Mouse (Mus musculus) MEL (cell line): ENCODE data around the gene Runx1. TPM values are rescaled to one million over a fixed set of nuclear protein-coding genes. Genes with fewer than 3 reads are reported as not detected.

Experiments
- DNase-seq: peaks from one replicate; pipeline ENCODE4 v3.0.0; 2011; ENCODE audit warnings: low read depth, low spot score
- H3K27ac ChIP-seq: 2 replicates; pipeline ENCODE4 v1.5.1; 2012; ENCODE audit warnings: low read depth, mild to moderate bottlenecking, control low read depth, low read length, moderate library complexity; ENCODE audit not compliant: control insufficient read depth
- H3K27me3 ChIP-seq, 2 experiments: fragments of 150-350 bp in 1 of 2; sonication (generic) in 1 of 2; 2 replicates each; pipeline ENCODE4 v1.6.1; 2012; ENCODE audit warnings: low read length in 2 of 2, mild to moderate bottlenecking in 2 of 2, improper control_type of control experiment in 1 of 2, moderate library complexity in 1 of 2; ENCODE audit not compliant: insufficient read depth in 2 of 2, control insufficient read depth in 1 of 2
- H3K36me3 ChIP-seq, 2 experiments: 2 replicates each; pipeline ENCODE4 v1.6.1; 2012 to 2014; ENCODE audit warnings: low read length in 2 of 2, improper control_type of control experiment in 1 of 2, inconsistent platforms in 1 of 2, mild to moderate bottlenecking in 1 of 2; ENCODE audit not compliant: insufficient read depth in 2 of 2, control insufficient read depth in 1 of 2
- H3K4me1 ChIP-seq, 2 experiments: fragments of 150-350 bp in 1 of 2; sonication (generic) in 1 of 2; 2 replicates each; pipeline ENCODE4 v1.6.1; 2012; ENCODE audit warnings: low read length in 2 of 2, improper control_type of control experiment in 1 of 2, mild to moderate bottlenecking in 1 of 2; ENCODE audit not compliant: insufficient read depth in 2 of 2, control insufficient read depth in 1 of 2
- H3K4me3 ChIP-seq, 2 experiments: fragments of 150-350 bp in 1 of 2; sonication (generic) in 1 of 2; 2 replicates each; pipeline ENCODE4 v1.5.1; 2012; ENCODE audit warnings: low read depth in 2 of 2, low read length in 2 of 2, mild to moderate bottlenecking in 2 of 2, moderate library complexity in 2 of 2, control low read depth in 1 of 2, improper control_type of control experiment in 1 of 2; ENCODE audit not compliant: control insufficient read depth in 1 of 2, insufficient read depth in 1 of 2
- H3K79me2 ChIP-seq: 2 replicates; pipeline ENCODE4 v1.6.1; 2012; ENCODE audit warnings: mild to moderate bottlenecking, low read length, moderate library complexity; ENCODE audit not compliant: control insufficient read depth, poor library complexity, insufficient read depth
- H3K9ac ChIP-seq: 2 replicates; pipeline ENCODE4 v1.6.1; 2012; ENCODE audit warnings: low read depth, mild to moderate bottlenecking, control low read depth, low read length, moderate library complexity; ENCODE audit not compliant: control insufficient read depth, poor library complexity, severe bottlenecking
- H3K9me3 ChIP-seq: fragments of 150-350 bp; sonication (generic); replicated peaks from 2 replicates; pipeline ENCODE4 v1.6.1; 2012; ENCODE audit warnings: mild to moderate bottlenecking, low read length, improper control_type of control experiment, moderate library complexity; ENCODE audit not compliant: insufficient read depth
- BHLHE40 ChIP-seq: IDR thresholded peaks from 2 replicates; pipeline ENCODE4 v1.6.1; 2012; ENCODE audit warnings: low read depth, mild to moderate bottlenecking, inconsistent platforms, low read length, improper control_type of control experiment, borderline replicate concordance
- CHD1 ChIP-seq: IDR thresholded peaks from 2 replicates; pipeline ENCODE4 v1.6.1; 2012; ENCODE audit warnings: low read depth, mild to moderate bottlenecking, inconsistent platforms, low read length, improper control_type of control experiment
- ELF1 ChIP-seq: IDR thresholded peaks from 2 replicates; pipeline ENCODE4 v1.6.1; 2014; ENCODE audit warnings: low read depth, mild to moderate bottlenecking, inconsistent platforms, low read length, improper control_type of control experiment, moderate library complexity
- GABPA ChIP-seq: IDR thresholded peaks from 2 replicates; pipeline ENCODE4 v1.6.1; 2012; ENCODE audit warnings: low read depth, mild to moderate bottlenecking, inconsistent platforms, low read length, improper control_type of control experiment, moderate library complexity
- GATA1 ChIP-seq: IDR thresholded peaks from 2 replicates; pipeline ENCODE4 v1.6.1; 2011; ENCODE audit warnings: low read depth, low read length, improper control_type of control experiment
- HCFC1 ChIP-seq: IDR thresholded peaks from 2 replicates; pipeline ENCODE4 v1.6.1; 2012; ENCODE audit warnings: low read depth, mild to moderate bottlenecking, inconsistent platforms, low read length, improper control_type of control experiment, moderate library complexity
- JUND ChIP-seq: IDR thresholded peaks from 2 replicates; pipeline ENCODE4 v1.6.1; 2011; ENCODE audit warnings: low read depth, mild to moderate bottlenecking, improper control_type of control experiment, low read length
- KAT2A ChIP-seq: conservative IDR thresholded peaks from 2 replicates; pipeline ENCODE4 v1.6.1; 2012; ENCODE audit warnings: low read depth, low read length, improper control_type of control experiment, inconsistent platforms
- MAFK ChIP-seq: IDR thresholded peaks from 2 replicates; pipeline ENCODE4 v1.6.1; 2011; ENCODE audit warnings: low read depth, mild to moderate bottlenecking, low read length, improper control_type of control experiment, borderline replicate concordance
- MAX ChIP-seq: IDR thresholded peaks from 2 replicates; pipeline ENCODE4 v1.6.1; 2011; ENCODE audit warnings: low read length, improper control_type of control experiment
- MAZ ChIP-seq: IDR thresholded peaks from 2 replicates; pipeline ENCODE4 v1.6.1; 2012; ENCODE audit warnings: low read depth, mild to moderate bottlenecking, inconsistent platforms, low read length, improper control_type of control experiment
- MEF2A ChIP-seq: IDR thresholded peaks from 2 replicates; pipeline ENCODE4 v1.6.1; 2014; ENCODE audit warnings: low read depth, mild to moderate bottlenecking, inconsistent platforms, low read length, improper control_type of control experiment; ENCODE audit not compliant: poor library complexity, insufficient replicate concordance, severe bottlenecking; ENCODE audit errors: extremely low read depth
- MXI1 ChIP-seq: IDR thresholded peaks from 2 replicates; pipeline ENCODE4 v1.6.1; 2011; ENCODE audit warnings: mild to moderate bottlenecking, low read depth, low read length, improper control_type of control experiment
- MYB ChIP-seq: IDR thresholded peaks from 2 replicates; pipeline ENCODE4 v1.6.1; 2011; ENCODE audit warnings: mild to moderate bottlenecking, low read depth, low read length, improper control_type of control experiment
- NELFE ChIP-seq: IDR thresholded peaks from 2 replicates; pipeline ENCODE4 v1.6.1; 2011; ENCODE audit warnings: low read depth, low read length, improper control_type of control experiment
- NRF1 ChIP-seq: IDR thresholded peaks from 2 replicates; pipeline ENCODE4 v1.6.1; 2014; ENCODE audit warnings: low read depth, mild to moderate bottlenecking, inconsistent platforms, low read length, improper control_type of control experiment, moderate library complexity; ENCODE audit not compliant: poor library complexity, insufficient read depth, severe bottlenecking
- POLR2A ChIP-seq, 2 experiments: IDR thresholded peaks; 2 replicates each; pipeline ENCODE4 v1.6.1; 2011 to 2012; ENCODE audit warnings: low read length in 2 of 2, mild to moderate bottlenecking in 2 of 2, control low read depth in 1 of 2, improper control_type of control experiment in 1 of 2, low read depth in 1 of 2, moderate library complexity in 1 of 2; ENCODE audit not compliant: control insufficient read depth in 1 of 2, insufficient read depth in 1 of 2, poor library complexity in 1 of 2
- POLR2AphosphoS2 ChIP-seq: IDR thresholded peaks from 2 replicates; pipeline ENCODE4 v1.6.1; 2011; ENCODE audit warnings: low read length, improper control_type of control experiment
- POLR2AphosphoS5 ChIP-seq: IDR thresholded peaks from 2 replicates; pipeline ENCODE4 v1.6.1; 2012; ENCODE audit warnings: low read depth, borderline replicate concordance, mild to moderate bottlenecking, inconsistent platforms, low read length, moderate library complexity, mixed read lengths
- RAD21 ChIP-seq: IDR thresholded peaks from 2 replicates; pipeline ENCODE4 v1.6.1; 2011; ENCODE audit warnings: mild to moderate bottlenecking, low read depth, low read length, improper control_type of control experiment
- RCOR1 ChIP-seq: IDR thresholded peaks from 2 replicates; pipeline ENCODE4 v1.6.1; 2012; ENCODE audit warnings: low read depth, mild to moderate bottlenecking, inconsistent platforms, low read length, improper control_type of control experiment
- SMC3 ChIP-seq: IDR thresholded peaks from 2 replicates; pipeline ENCODE4 v1.6.1; 2011; ENCODE audit warnings: low read depth, low read length, improper control_type of control experiment
- TAL1 ChIP-seq: IDR thresholded peaks from 2 replicates; pipeline ENCODE4 v1.6.1; 2012; ENCODE audit warnings: mild to moderate bottlenecking, inconsistent platforms, low read length, moderate library complexity, mixed read lengths
- TBP ChIP-seq: IDR thresholded peaks from 2 replicates; pipeline ENCODE4 v1.8.0; 2011; ENCODE audit warnings: low read depth, low read length, improper control_type of control experiment
- TCF12 ChIP-seq: IDR thresholded peaks from 2 replicates; pipeline ENCODE4 v1.6.1; 2014; ENCODE audit warnings: low read depth, mild to moderate bottlenecking, inconsistent platforms, low read length, improper control_type of control experiment, moderate library complexity
- UBTF ChIP-seq: IDR thresholded peaks from 2 replicates; pipeline ENCODE4 v1.6.1; 2012; ENCODE audit warnings: low read depth, mild to moderate bottlenecking, inconsistent platforms, low read length, improper control_type of control experiment, moderate library complexity, borderline replicate concordance; ENCODE audit not compliant: insufficient read depth
- USF1 ChIP-seq: IDR thresholded peaks from 2 replicates; pipeline ENCODE4 v1.6.1; 2014; ENCODE audit warnings: low read depth, mild to moderate bottlenecking, inconsistent platforms, low read length, improper control_type of control experiment, moderate library complexity
- USF2 ChIP-seq, 2 experiments: IDR thresholded peaks; 2 replicates each; pipeline ENCODE4 v1.6.1; 2011 to 2012; ENCODE audit warnings: improper control_type of control experiment in 2 of 2, low read length in 2 of 2, borderline replicate concordance in 1 of 2, inconsistent platforms in 1 of 2, low read depth in 1 of 2, mild to moderate bottlenecking in 1 of 2; ENCODE audit not compliant: insufficient read depth in 1 of 2
- ZKSCAN1 ChIP-seq: IDR thresholded peaks from 2 replicates; pipeline ENCODE4 v1.6.1; 2012; ENCODE audit warnings: low read depth, mild to moderate bottlenecking, inconsistent platforms, low read length, improper control_type of control experiment, moderate library complexity
- ZMIZ1 ChIP-seq: IDR thresholded peaks from 2 replicates; pipeline ENCODE4 v1.6.1; 2012; ENCODE audit warnings: low read depth, mild to moderate bottlenecking, inconsistent platforms, low read length, improper control_type of control experiment, moderate library complexity
- ZNF384 ChIP-seq: IDR thresholded peaks from 2 replicates; pipeline ENCODE4 v1.6.1; 2012; ENCODE audit warnings: low read depth, mild to moderate bottlenecking, inconsistent platforms, low read length, improper control_type of control experiment
- polyA plus RNA-seq, 2 experiments: library from polyadenylated mRNA; stranded (reverse) in 1 of 2; unstranded in 1 of 2; fragments of >175 nt in 1 of 2; fragments of >200 nt in 1 of 2; gene quantifications; 2 replicates each; pipeline versions ENCODE4 v1.2.1 to v1.2.4; 2012; ENCODE audit warnings: low replicate concordance in 2 of 2, low read depth in 1 of 2; ENCODE audit not compliant: insufficient read length in 2 of 2, insufficient read depth in 1 of 2, missing spikeins in 1 of 2
- total RNA-seq: library from RNA; depleted of rRNA; stranded (reverse); fragments of 300-350 nt; gene quantifications from 2 replicates; pipeline ENCODE4 v1.2.3, GENCODE M21; 2012

The Runx1 gene
- total and polyA plus RNA-seq, 3 experiments = 14.3 to 23.5 TPM; not detected in 1

DNA sequence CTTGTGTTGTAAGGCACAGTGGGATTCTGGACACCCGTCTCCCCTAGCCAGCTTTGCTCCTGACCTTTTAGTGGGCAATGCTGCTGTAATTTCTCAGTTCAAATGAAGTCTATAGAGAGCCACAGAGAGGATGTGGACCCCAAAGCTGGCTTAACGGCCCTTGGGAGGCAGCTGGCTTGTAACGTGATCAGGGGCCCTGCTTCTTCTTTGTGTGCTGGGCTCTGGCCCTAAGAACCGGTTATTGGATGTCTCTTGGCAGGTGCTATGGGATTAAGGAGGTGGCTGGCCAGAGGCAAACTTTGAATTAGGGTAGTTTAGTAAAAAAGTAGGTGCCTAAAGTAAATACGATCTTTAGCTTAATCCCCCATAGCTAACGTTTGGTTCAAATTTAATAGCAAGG is 31.8 kb downstream of the Runx1 start:
- Histone ChIP-seq H3K27me3 (no peaks in the 10 kb centered on the region), H3K9me3 (no peaks in the 10 kb centered on the region), H3K36me3 (peaks cover 10 to 60% of the 10 kb centered on the region in 2 experiments; a peak in 3 of 4 replicates), H3K4me1 (peaks cover 25 to 56% of the 10 kb centered on the region in 2 experiments), H3K4me3 (no peak overlapping the region; a peak in 1 of 4 replicates), H3K9ac (peak overlapping the region; percentile 44), H3K27ac (peak overlapping the region; percentile 93), H3K79me2 (peaks cover 66% of the 10 kb centered on the region)
- no peak for DNase-seq
- TF ChIP-seq POLR2A (IDR thresholded peaks at IDR 0.05; ENCODE audit: control insufficient read depth in 1 of 2, insufficient read depth in 1 of 2, low read depth in 1 of 2, low read length in 2 of 2, poor library complexity in 1 of 2) (0 out of 4 replicates have a peak, but pooled peaks of 1 of the 2 experiments have one; percentile 30), RAD21 (no peak)

GRCm38 (mm10) chr16:92793741-92794140 is 32.2 kb downstream of the Runx1 start:
- peak overlapping the region in 1 of 2 experiments; percentile 3; a peak in 1 of 4 replicates for H3K4me3 ChIP-seq
- peak; percentile 52 for DNase-seq
- H3K27ac ChIP-seq = peak overlapping the region; percentile 93
- H3K9ac ChIP-seq = peak overlapping the region; percentile 47
- no peaks in the 10 kb centered on the region for H3K9me3 ChIP-seq
- peaks cover 21 to 55% of the 10 kb centered on the region in 2 experiments for H3K4me1 ChIP-seq
- H3K79me2 ChIP-seq = peaks cover 63% of the 10 kb centered on the region
- H3K27me3 ChIP-seq = no peaks in the 10 kb centered on the region
- H3K36me3 ChIP-seq = peaks cover 10 to 57% of the 10 kb centered on the region in 2 experiments
- no peak for TF ChIP-seq MYB
- no peak for TF ChIP-seq RCOR1
- TF ChIP-seq ZNF384 = no peak
- peak in 1 of 2 experiments; percentile 45; a peak in 1 of 4 replicates for TF ChIP-seq POLR2A (IDR thresholded peaks at IDR 0.05; ENCODE audit: control insufficient read depth in 1 of 2, insufficient read depth in 1 of 2, low read depth in 1 of 2, low read length in 2 of 2, poor library complexity in 1 of 2)
- no peak for TF ChIP-seq POLR2AphosphoS5
- no peak for TF ChIP-seq MEF2A
- no peak for TF ChIP-seq SMC3
- TF ChIP-seq MAX = peak; percentile 37; the same call in 1 of the 2 replicates
- no peak for TF ChIP-seq HCFC1
- TF ChIP-seq USF2 (IDR thresholded peaks at IDR 0.05; ENCODE audit: borderline replicate concordance in 1 of 2, insufficient read depth in 1 of 2, low read depth in 1 of 2, low read length in 2 of 2) = no peak
- no peak for TF ChIP-seq ZMIZ1
- TF ChIP-seq ZKSCAN1 = no peak
- TF ChIP-seq UBTF = no peak
- TF ChIP-seq TBP = no peak
- no peak for TF ChIP-seq BHLHE40
- no peak for TF ChIP-seq TAL1
- no peak for TF ChIP-seq MAZ
- TF ChIP-seq USF1 = no peak
- no peak for TF ChIP-seq KAT2A
- TF ChIP-seq CHD1 = no peak
- TF ChIP-seq GABPA = no peak
- TF ChIP-seq MAFK = no peak
- no peak for TF ChIP-seq RAD21
- TF ChIP-seq MXI1 = no peak
- TF ChIP-seq TCF12 = peak; percentile 17; the same call in 1 of the 2 replicates
- TF ChIP-seq NRF1 = no peak
- TF ChIP-seq NELFE = no peak
- peak; percentile 70 for TF ChIP-seq GATA1
- TF ChIP-seq POLR2AphosphoS2 = no peak
- no peak for TF ChIP-seq JUND
- no peak for TF ChIP-seq ELF1
